Mouse (Mus musculus): Measurements from ENCODE around the gene Nhsl1. TPM values are rescaled to one million over a fixed set of nuclear protein-coding genes. Genes with fewer than 3 reads are reported as not detected.

Nhsl1 gene
- polyA plus RNA-seq (2014; fragmentation: Nextera tagmentation; extraction: Ambion mirVana): 22.2 and 23.4 TPM in 2 replicates

- H3K4me1 ChIP-seq (replicated peaks; ENCODE audit: control insufficient read depth, insufficient read depth, low read length): peaks cover 2% of the 10 kb centered on the region
- peak within 1 kb of the TSS; percentile 94 for H3K9ac ChIP-seq (ENCODE audit: low read depth, low read length)
- H3K27me3 ChIP-seq (ENCODE audit: control insufficient read depth, insufficient read depth, low read length): no peaks in the 10 kb centered on the region; the same call in 1 of the 2 replicates
- DNase-seq (ENCODE audit: low spot score): peak; percentile 82
- ATAC-seq (ENCODE audit: low FRiP score): peak; percentile 89
- peak within 1 kb of the TSS; percentile 67 for H3K27ac ChIP-seq (ENCODE audit: low read depth, low read length)
- peak within 1 kb of the TSS; percentile 94 for H3K4me2 ChIP-seq (replicated peaks; ENCODE audit: low read depth, low read length)
- under 1% methylated on average over 51 of the region's 63 CpGs for WGBS
- no peaks in the 10 kb centered on the region for H3K36me3 ChIP-seq (ENCODE audit: control insufficient read depth, insufficient read depth, low read length)
- H3K9me3 ChIP-seq (ENCODE audit: control insufficient read depth, low read length): no peaks in the 10 kb centered on the region
- H3K4me3 ChIP-seq (ENCODE audit: low read depth, low read length): peak within 1 kb of the TSS; percentile 82
Observed at GRCm38 (mm10) chr10:18318916-18319481, at the start of gene Nhsl1. Nhsl1 (plus strand) TSS chr10:18318985.

GRCm38 (mm10) chr10:18276090-18276734 is 42.6 kb upstream of the Nhsl1 start:
- H3K9ac ChIP-seq (ENCODE audit: low read depth, low read length): no peak overlapping the region
- H3K36me3 ChIP-seq (ENCODE audit: control insufficient read depth, insufficient read depth, low read length): no peaks in the 10 kb centered on the region
- no peak for DNase-seq (ENCODE audit: low spot score)
- no peak overlapping the region for H3K27ac ChIP-seq (ENCODE audit: low read depth, low read length)
- 85% methylated on average over 4 of the region's 4 CpGs for WGBS
- no peaks in the 10 kb centered on the region for H3K27me3 ChIP-seq (ENCODE audit: control insufficient read depth, insufficient read depth, low read length)
- no peak overlapping the region for H3K4me3 ChIP-seq (ENCODE audit: low read depth, low read length)
- H3K4me1 ChIP-seq (replicated peaks; ENCODE audit: control insufficient read depth, insufficient read depth, low read length): no peaks in the 10 kb centered on the region
- H3K4me2 ChIP-seq (replicated peaks; ENCODE audit: low read depth, low read length): no peak overlapping the region
- H3K9me3 ChIP-seq (ENCODE audit: control insufficient read depth, low read length): no peaks in the 10 kb centered on the region
- no peak for ATAC-seq (ENCODE audit: low FRiP score)

GRCm38 (mm10) chr10:18283991-18284390 is 34.8 kb upstream of the Nhsl1 start:
- no peak for ATAC-seq (ENCODE audit: low FRiP score)
- WGBS: 92% methylated on average over 5 of the region's 5 CpGs
- H3K9ac ChIP-seq (ENCODE audit: low read depth, low read length): no peak overlapping the region
- H3K4me1 ChIP-seq (replicated peaks; ENCODE audit: control insufficient read depth, insufficient read depth, low read length): no peaks in the 10 kb centered on the region
- no peak overlapping the region for H3K4me2 ChIP-seq (replicated peaks; ENCODE audit: low read depth, low read length)
- H3K4me3 ChIP-seq (ENCODE audit: low read depth, low read length): no peak overlapping the region
- no peak for DNase-seq (ENCODE audit: low spot score)
- H3K27me3 ChIP-seq (ENCODE audit: control insufficient read depth, insufficient read depth, low read length): no peaks in the 10 kb centered on the region
- no peaks in the 10 kb centered on the region for H3K9me3 ChIP-seq (ENCODE audit: control insufficient read depth, low read length)
- no peaks in the 10 kb centered on the region for H3K36me3 ChIP-seq (ENCODE audit: control insufficient read depth, insufficient read depth, low read length)
- no peak overlapping the region for H3K27ac ChIP-seq (ENCODE audit: low read depth, low read length)

DNA sequence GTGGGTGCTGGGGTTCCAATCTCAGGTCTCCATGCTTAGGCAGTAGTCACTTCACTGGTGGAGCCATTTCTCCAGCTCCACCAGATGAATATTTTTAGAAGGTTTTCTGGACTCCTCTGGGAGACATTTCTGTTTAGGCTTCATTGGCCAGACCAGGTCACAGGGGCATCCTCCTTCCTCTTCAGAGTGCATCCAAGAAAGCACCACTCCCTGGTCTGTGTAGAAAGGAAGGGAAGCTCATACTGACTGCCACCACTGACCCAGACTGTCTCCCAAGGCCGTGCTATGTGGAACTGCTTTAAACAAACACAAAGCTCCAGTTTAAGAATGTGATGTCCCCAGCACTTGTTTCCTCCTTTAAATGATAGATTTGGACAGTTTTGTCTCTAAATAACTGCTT is 29.3 kb upstream of the Nhsl1 start:
- H3K9ac ChIP-seq (ENCODE audit: low read depth, low read length): no peak overlapping the region
- H3K4me1 ChIP-seq (replicated peaks; ENCODE audit: control insufficient read depth, insufficient read depth, low read length): no peaks in the 10 kb centered on the region
- ATAC-seq (ENCODE audit: low FRiP score): no peak
- H3K9me3 ChIP-seq (ENCODE audit: control insufficient read depth, low read length): no peaks in the 10 kb centered on the region
- H3K4me2 ChIP-seq (replicated peaks; ENCODE audit: low read depth, low read length): no peak overlapping the region
- no peaks in the 10 kb centered on the region for H3K36me3 ChIP-seq (ENCODE audit: control insufficient read depth, insufficient read depth, low read length)
- WGBS: 61% methylated on average over 1 of the region's 1 CpGs
- H3K27me3 ChIP-seq (ENCODE audit: control insufficient read depth, insufficient read depth, low read length): no peaks in the 10 kb centered on the region
- H3K4me3 ChIP-seq (ENCODE audit: low read depth, low read length): no peak overlapping the region
- no peak for DNase-seq (ENCODE audit: low spot score)
- H3K27ac ChIP-seq (ENCODE audit: low read depth, low read length): no peak overlapping the region

DNA sequence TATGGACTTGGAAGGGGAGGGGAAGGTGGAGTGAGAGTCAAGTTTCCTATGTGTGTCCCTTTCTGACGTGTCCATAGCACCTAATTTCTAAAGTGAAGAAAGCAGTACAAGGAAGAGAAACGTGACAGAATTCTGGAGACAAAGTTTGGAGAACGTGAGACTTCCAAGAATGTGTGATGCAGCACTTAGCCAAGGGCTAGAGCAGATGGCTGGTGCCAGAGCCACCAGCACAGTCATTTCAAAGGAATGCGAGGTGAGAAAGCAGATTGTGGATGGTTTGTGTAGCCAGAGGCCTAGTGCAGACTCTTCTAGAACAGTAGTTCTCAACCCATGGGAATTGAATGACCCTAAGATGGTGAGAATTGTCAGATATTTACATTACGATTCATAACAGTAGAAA is 13.7 kb upstream of the Nhsl1 start:
- Histone ChIP-seq H3K4me3 (ENCODE audit: low read depth, low read length) (no peak overlapping the region), H3K9me3 (ENCODE audit: control insufficient read depth, low read length) (no peaks in the 10 kb centered on the region), H3K4me1 (replicated peaks; ENCODE audit: control insufficient read depth, insufficient read depth, low read length) (no peaks in the 10 kb centered on the region), H3K27me3 (ENCODE audit: control insufficient read depth, insufficient read depth, low read length) (no peaks in the 10 kb centered on the region), H3K36me3 (ENCODE audit: control insufficient read depth, insufficient read depth, low read length) (no peaks in the 10 kb centered on the region), H3K4me2 (replicated peaks; ENCODE audit: low read depth, low read length) (no peak overlapping the region), H3K27ac (ENCODE audit: low read depth, low read length) (no peak overlapping the region), H3K9ac (ENCODE audit: low read depth, low read length) (no peak overlapping the region)
- WGBS: 86% methylated on average over 5 of the region's 5 CpGs
- DNase-seq (ENCODE audit: low spot score) (no peak), ATAC-seq (ENCODE audit: low FRiP score) (no peak)

GRCm38 (mm10) chr10:18315071-18315470 is 3.7 kb upstream of the Nhsl1 start:
- Histone ChIP-seq H3K27ac (ENCODE audit: low read depth, low read length) (no peak overlapping the region), H3K27me3 (ENCODE audit: control insufficient read depth, insufficient read depth, low read length) (no peaks in the 10 kb centered on the region; the same call in 1 of the 2 replicates), H3K9ac (ENCODE audit: low read depth, low read length) (no peak overlapping the region), H3K9me3 (ENCODE audit: control insufficient read depth, low read length) (no peaks in the 10 kb centered on the region), H3K36me3 (ENCODE audit: control insufficient read depth, insufficient read depth, low read length) (no peaks in the 10 kb centered on the region), H3K4me2 (replicated peaks; ENCODE audit: low read depth, low read length) (no peak overlapping the region), H3K4me1 (replicated peaks; ENCODE audit: control insufficient read depth, insufficient read depth, low read length) (peaks cover 2% of the 10 kb centered on the region), H3K4me3 (ENCODE audit: low read depth, low read length) (no peak overlapping the region)
- 96% methylated on average over 1 of the region's 1 CpGs for WGBS
- no peak for ATAC-seq (ENCODE audit: low FRiP score)
- no peak for DNase-seq (ENCODE audit: low spot score)

DNA sequence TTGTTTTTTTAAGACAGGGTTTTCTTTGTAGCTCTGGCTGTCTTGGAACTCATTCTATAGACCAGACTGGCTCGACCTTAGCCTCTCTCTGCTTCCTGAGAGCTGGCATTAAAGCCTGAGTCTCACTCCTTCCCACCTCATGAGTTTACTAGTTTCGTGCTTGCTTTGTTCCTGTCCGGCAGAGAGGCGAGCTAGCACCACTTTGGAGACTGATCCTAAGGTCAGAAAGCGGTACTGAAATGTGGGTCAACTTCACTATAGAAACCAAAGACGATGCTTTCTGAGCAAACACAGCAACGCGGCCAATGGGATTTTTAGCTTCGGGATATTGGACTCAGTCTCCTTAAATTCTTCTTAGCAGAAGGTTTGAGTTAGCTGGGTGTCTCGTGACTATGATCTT is 1.3 kb upstream of the Nhsl1 start:
- Histone ChIP-seq H3K4me3 (ENCODE audit: low read depth, low read length) (no peak overlapping the region), H3K9ac (ENCODE audit: low read depth, low read length) (no peak overlapping the region), H3K36me3 (ENCODE audit: control insufficient read depth, insufficient read depth, low read length) (no peaks in the 10 kb centered on the region), H3K27me3 (ENCODE audit: control insufficient read depth, insufficient read depth, low read length) (no peaks in the 10 kb centered on the region; the same call in 1 of the 2 replicates), H3K4me2 (replicated peaks; ENCODE audit: low read depth, low read length) (no peak overlapping the region), H3K27ac (ENCODE audit: low read depth, low read length) (no peak overlapping the region), H3K9me3 (ENCODE audit: control insufficient read depth, low read length) (no peaks in the 10 kb centered on the region), H3K4me1 (replicated peaks; ENCODE audit: control insufficient read depth, insufficient read depth, low read length) (peaks cover 2% of the 10 kb centered on the region)
- WGBS: 39% methylated on average over 10 of the region's 10 CpGs
- DNase-seq (ENCODE audit: low spot score): peak; percentile 31
- no peak for ATAC-seq (ENCODE audit: low FRiP score)

- ATAC-seq (ENCODE audit: low FRiP score) (peak; percentile 88), DNase-seq (ENCODE audit: low spot score) (peak; percentile 75)
- Histone ChIP-seq H3K27ac (ENCODE audit: low read depth, low read length) (peak overlapping the region; percentile 67), H3K4me2 (replicated peaks; ENCODE audit: low read depth, low read length) (peak overlapping the region; percentile 94), H3K4me1 (replicated peaks; ENCODE audit: control insufficient read depth, insufficient read depth, low read length) (peaks cover 2% of the 10 kb centered on the region), H3K9me3 (ENCODE audit: control insufficient read depth, low read length) (no peaks in the 10 kb centered on the region), H3K36me3 (ENCODE audit: control insufficient read depth, insufficient read depth, low read length) (no peaks in the 10 kb centered on the region), H3K4me3 (ENCODE audit: low read depth, low read length) (peak overlapping the region; percentile 82), H3K9ac (ENCODE audit: low read depth, low read length) (peak overlapping the region; percentile 94), H3K27me3 (ENCODE audit: control insufficient read depth, insufficient read depth, low read length) (no peaks in the 10 kb centered on the region; the same call in 1 of the 2 replicates)
- 2% methylated on average over 50 of the region's 89 CpGs for WGBS
Observed at GRCm38 (mm10) chr10:18317961-18318915, 547 bp upstream of the Nhsl1 start.

All from hindbrain, embryonic 11.5 days (tissue).